In genomic region chr4:76948251-76948650, GRCm38 (mm10) we compare ENCODE assay signal across 8 mouse cellular contexts.
DNase-seq lines count a peak whose midpoint lies in the region; TF ChIP-seq lines count a peak whose summit lies in the region.

No protein-coding gene starts in this region.

- no peak overlapping the region for H3K27ac ChIP-seq in layer of hippocampus, adult 2 months

- peak; percentile 20 for DNase-seq in gastrocnemius, postnatal 10 days
- DNase-seq in gastrocnemius, postnatal 36 days = no peak
- DNase-seq in ovary, postnatal 14 days (ENCODE audit: low spot score) = peak; percentile 44
- DNase-seq in ovary, postnatal 36 days (ENCODE audit: low spot score) = no peak
- peak; percentile 6 to 44 for DNase-seq in cerebellum, postnatal 36 days
- DNase-seq in layer of hippocampus, adult 2 months (ENCODE audit: low spot score in 2 of 2) = peak; percentile 41 to 55
- peak; percentile 7 for DNase-seq in right cerebral cortex, postnatal 14 days
- DNase-seq in urinary bladder, adult 2 months (ENCODE audit: low spot score) = no peak

- TF ChIP-seq CTCF in layer of hippocampus, adult 2 months (conservative IDR thresholded peaks at IDR 0.05) = peak; percentile 86

- H3K4me3 ChIP-seq in layer of hippocampus, adult 2 months = no peak overlapping the region

- intact Hi-C loops in gastrocnemius, postnatal 36 days (cut with DNase I) = no loop called here

Comparison
In these comparisons a context has a peak if more than half of its experiments do, and no peak if none do; other contexts are left out.
1. DNase-seq: peak in gastrocnemius, postnatal 10 days (single experiment), ovary, postnatal 14 days (single experiment), cerebellum, postnatal 36 days (2 of 2), layer of hippocampus, adult 2 months (2 of 2) and right cerebral cortex, postnatal 14 days (single experiment); none in gastrocnemius, postnatal 36 days (0 of 2), ovary, postnatal 36 days (single experiment) and urinary bladder, adult 2 months (single experiment).